Mouse (Mus musculus) liver, postnatal 0 days (tissue): ENCODE measurements at regions not wholly inside any gene's neighbourhood (a gene's known extent, or its start where the extent isn't known, plus 50 kb on each side); places are given as distances from the start of the nearest gene placed in this dataset.

Source experiments
- CTCF ChIP-seq: sonication (generic); IDR thresholded peaks from 2 replicates; pipeline ENCODE4 v1.5.1; 2016; ENCODE audit warnings: antibody characterized with exemption, low read depth
- EP300 ChIP-seq: IDR thresholded peaks from 2 replicates; pipeline ENCODE4 v1.6.1; 2016; ENCODE audit warnings: antibody characterized with exemption, low read depth, mild to moderate bottlenecking

GRCm38 (mm10) chr1:23575515-23575914, 177.9 kb upstream of the Ogfrl1 start:
- TF ChIP-seq CTCF: no peak
- no peak for TF ChIP-seq EP300
